Mouse (Mus musculus) hindbrain, embryonic 16.5 days (tissue): Measurements from ENCODE around the gene March10. TPM values are rescaled to one million over a fixed set of nuclear protein-coding genes. Genes with fewer than 3 reads are reported as not detected.

ENCODE experiments used
- ATAC-seq: fragments of 200-750 bp; cut with Nextera tagmentation; 2 replicates; pipeline ENCODE4 v1.8.0; 2017; ENCODE audit warnings: moderate TSS enrichment, moderate library complexity
- H3K27ac ChIP-seq: fragments of 300-500 bp; sonication (generic); 2 replicates; pipeline ENCODE4 v1.5.1; 2014; ENCODE audit warnings: low read depth, mild to moderate bottlenecking, control low read depth, low read length, moderate library complexity
- H3K27me3 ChIP-seq: fragments of 300-500 bp; sonication (generic); replicated peaks from 2 replicates; pipeline ENCODE4 v1.6.1; 2014; ENCODE audit warnings: low read length; ENCODE audit not compliant: control insufficient read depth, insufficient read depth
- H3K36me3 ChIP-seq: fragments of 300-500 bp; sonication (generic); 2 replicates; pipeline ENCODE4 v1.6.1; 2014; ENCODE audit warnings: mild to moderate bottlenecking, low read length, moderate library complexity, mixed read lengths; ENCODE audit not compliant: control insufficient read depth, insufficient read depth
- H3K4me1 ChIP-seq: fragments of 300-500 bp; sonication (generic); 2 replicates; pipeline ENCODE4 v1.6.1; 2014; ENCODE audit warnings: low read depth, low read length; ENCODE audit not compliant: control insufficient read depth, insufficient read depth
- H3K4me2 ChIP-seq: fragments of 300-500 bp; sonication (generic); 2 replicates; pipeline ENCODE4 v1.6.1; 2014; ENCODE audit warnings: mild to moderate bottlenecking, low read length, control low read depth, moderate library complexity
- H3K4me3 ChIP-seq: fragments of 300-500 bp; sonication (generic); 2 replicates; pipeline ENCODE4 v1.5.1; 2014; ENCODE audit warnings: mild to moderate bottlenecking, low read length, control low read depth, moderate library complexity
- H3K9ac ChIP-seq: fragments of 300-500 bp; sonication (generic); 2 replicates; pipeline ENCODE4 v1.6.1; 2014; ENCODE audit warnings: low read depth, mild to moderate bottlenecking, control low read depth, low read length, moderate library complexity
- H3K9me3 ChIP-seq: fragments of 300-500 bp; sonication (generic); 2 replicates; pipeline ENCODE4 v1.6.1; 2014; ENCODE audit warnings: mild to moderate bottlenecking, low read length, moderate library complexity; ENCODE audit not compliant: control insufficient read depth
- WGBS: fragments of 180-500 bp; shearing (Covaris S2); extraction: QIAGEN DNeasy Blood & Tissue Kit; methylation state at CpG from one replicate; pipeline ENCODE4 v1.1.7; 2014; 5-methylcytosine and 5-hydroxymethylcytosine counted together
- polyA plus RNA-seq: library from polyadenylated mRNA; unstranded; fragments of >200 nt; fragmentation: Nextera tagmentation; extraction: Ambion mirVana; gene quantifications from 2 replicates; pipeline ENCODE4 v1.2.1, GENCODE M21; 2015

The March10 gene
- polyA plus RNA-seq, 1 experiment from 2014 or later = 0.38 TPM

DNA sequence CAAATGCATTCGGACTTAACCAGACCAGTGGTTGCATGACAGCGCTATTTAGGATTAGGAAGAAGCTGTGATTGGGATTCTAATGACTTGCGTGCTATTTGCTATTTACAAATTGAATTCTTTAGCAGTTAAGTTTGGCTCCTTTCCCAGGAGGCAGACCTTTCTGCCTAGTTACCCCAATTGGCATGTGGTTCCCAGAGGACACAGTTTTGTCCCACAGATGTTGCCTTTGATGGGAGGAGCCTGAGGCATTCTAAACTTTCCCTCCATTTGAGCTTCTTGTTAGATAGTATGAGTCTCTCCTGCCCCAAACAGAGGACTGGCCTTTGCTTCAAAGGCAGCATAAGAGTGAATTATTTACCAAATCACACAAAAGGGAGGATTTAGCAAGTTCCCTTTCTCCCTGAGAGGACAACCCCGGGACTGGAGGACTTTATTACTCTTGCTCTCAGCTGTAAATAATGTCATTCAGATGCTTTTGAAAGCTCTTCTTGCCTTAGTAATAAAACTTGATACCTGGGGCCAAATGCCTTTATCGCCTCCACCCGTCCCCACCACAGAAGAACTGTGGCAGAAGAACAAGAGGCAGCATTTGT, 48.6 kb downstream of the March10 start:
- Histone ChIP-seq H3K4me1 (no peaks in the 10 kb centered on the region; the same call in 1 of the 2 replicates), H3K27me3 (no peaks in the 10 kb centered on the region), H3K4me2 (no peak overlapping the region), H3K27ac (no peak overlapping the region), H3K36me3 (no peaks in the 10 kb centered on the region), H3K4me3 (no peak overlapping the region), H3K9me3 (no peaks in the 10 kb centered on the region), H3K9ac (no peak overlapping the region)
- WGBS = 50% methylated on average over 6 of the region's 6 CpGs
- ATAC-seq = no peak

DNA sequence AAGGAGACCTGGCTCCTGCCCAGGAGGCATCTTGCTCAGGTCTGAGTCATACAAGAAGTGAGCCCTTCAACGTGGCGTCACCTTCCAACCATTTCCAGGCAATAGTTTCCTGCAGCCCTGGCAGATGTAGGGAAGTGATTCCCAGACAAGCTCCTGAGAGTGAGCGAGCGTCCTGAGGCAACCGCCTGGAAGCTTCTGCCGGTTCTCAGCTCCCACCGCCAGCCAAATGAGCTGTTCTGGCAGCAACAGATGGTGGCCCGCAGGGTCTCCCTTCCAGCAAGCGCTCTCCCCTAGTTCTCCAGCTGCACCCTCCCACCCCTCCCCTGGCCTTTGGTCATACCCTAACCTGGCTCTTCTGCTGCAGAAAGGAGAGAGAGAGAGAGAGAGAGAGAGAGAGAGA, 54.2 kb downstream of the March10 start:
- 39% methylated on average over 8 of the region's 9 CpGs for WGBS
- Histone ChIP-seq H3K27ac (no peak overlapping the region), H3K4me3 (no peak overlapping the region), H3K36me3 (no peaks in the 10 kb centered on the region), H3K4me1 (no peaks in the 10 kb centered on the region; the same call in 1 of the 2 replicates), H3K9me3 (no peaks in the 10 kb centered on the region), H3K4me2 (no peak overlapping the region), H3K9ac (no peak overlapping the region), H3K27me3 (no peaks in the 10 kb centered on the region)
- ATAC-seq = peak; percentile 76; the same call in 1 of the 2 replicates

DNA sequence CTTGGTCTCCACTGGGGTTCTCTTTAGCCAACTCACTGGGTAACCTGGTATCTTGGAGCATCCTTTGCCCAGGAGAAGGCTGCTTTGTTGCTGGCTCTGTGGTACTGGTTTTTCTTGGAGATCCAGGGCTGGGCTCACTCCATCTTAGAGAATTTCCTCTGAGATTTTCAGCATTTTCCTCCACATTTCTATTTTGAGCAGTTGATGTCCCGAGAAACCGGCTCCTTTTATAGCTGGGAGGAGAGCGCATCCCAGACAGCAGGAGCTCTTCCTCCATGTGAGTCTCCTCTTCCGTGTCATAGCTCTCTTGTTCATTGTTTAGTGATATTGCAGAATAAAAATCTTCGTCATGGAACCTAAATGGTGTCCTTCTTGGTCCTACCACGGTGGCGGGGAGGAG, 66.2 kb downstream of the March10 start:
- Histone ChIP-seq H3K4me3 (no peak overlapping the region), H3K4me2 (no peak overlapping the region), H3K27me3 (no peaks in the 10 kb centered on the region), H3K9me3 (no peaks in the 10 kb centered on the region), H3K9ac (no peak overlapping the region), H3K4me1 (peaks cover 3% of the 10 kb centered on the region; the same call in 1 of the 2 replicates), H3K27ac (no peak overlapping the region), H3K36me3 (no peaks in the 10 kb centered on the region)
- 85% methylated on average over 7 of the region's 7 CpGs for WGBS
- ATAC-seq = no peak

DNA sequence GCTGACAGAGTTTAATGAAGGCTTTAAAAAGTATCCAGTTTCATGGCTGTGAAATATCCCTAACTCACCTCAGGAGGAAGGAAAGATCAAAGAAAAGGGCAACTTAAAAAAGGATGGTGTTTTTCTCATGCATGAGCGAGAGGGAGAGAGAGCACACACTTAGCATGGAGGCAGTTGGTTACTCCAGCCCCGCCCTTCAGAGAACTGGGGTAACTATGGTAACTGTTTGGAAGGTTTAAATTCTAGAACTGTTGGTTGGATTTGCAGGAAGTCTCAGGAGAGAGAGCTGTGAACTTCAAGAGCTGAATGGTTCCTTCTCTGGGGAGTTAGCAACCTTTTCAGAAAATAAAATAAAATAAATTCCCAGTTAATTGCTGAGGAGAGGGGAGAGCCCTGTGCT, 67.9 kb downstream of the March10 start:
- Histone ChIP-seq H3K4me2 (no peak overlapping the region), H3K36me3 (no peaks in the 10 kb centered on the region), H3K27me3 (no peaks in the 10 kb centered on the region), H3K9ac (no peak overlapping the region), H3K9me3 (no peaks in the 10 kb centered on the region), H3K4me1 (peaks cover 3% of the 10 kb centered on the region; the same call in 1 of the 2 replicates), H3K27ac (no peak overlapping the region), H3K4me3 (no peak overlapping the region)
- no peak for ATAC-seq
- 37% methylated on average over 2 of the region's 2 CpGs for WGBS

DNA sequence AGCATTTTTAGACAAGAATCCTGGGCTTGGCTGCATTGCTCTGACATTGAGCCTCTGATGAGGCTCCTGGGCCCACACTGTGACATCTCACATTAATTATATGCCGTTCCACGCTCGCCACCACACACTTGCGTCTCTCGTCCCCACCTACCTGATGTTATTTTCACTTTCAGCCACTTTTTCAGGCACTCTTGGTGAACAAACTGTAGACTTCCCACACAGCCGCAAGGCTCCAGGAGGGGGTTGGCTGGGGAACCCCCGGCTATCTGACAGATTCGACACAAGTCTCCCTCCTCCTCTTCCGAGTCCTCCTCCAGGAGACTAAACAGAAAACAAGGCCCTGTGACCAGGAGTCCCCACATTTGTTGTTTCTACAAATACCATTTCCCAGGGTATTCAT, 71.3 kb downstream of the March10 start:
- H3K9me3 ChIP-seq = no peaks in the 10 kb centered on the region
- no peak overlapping the region for H3K9ac ChIP-seq
- 79% methylated on average over 9 of the region's 9 CpGs for WGBS
- H3K36me3 ChIP-seq = no peaks in the 10 kb centered on the region
- H3K4me2 ChIP-seq = no peak overlapping the region
- ATAC-seq = no peak
- H3K4me1 ChIP-seq = peaks cover 3% of the 10 kb centered on the region; the same call in 1 of the 2 replicates
- no peak overlapping the region for H3K4me3 ChIP-seq
- no peaks in the 10 kb centered on the region for H3K27me3 ChIP-seq
- H3K27ac ChIP-seq = no peak overlapping the region

DNA sequence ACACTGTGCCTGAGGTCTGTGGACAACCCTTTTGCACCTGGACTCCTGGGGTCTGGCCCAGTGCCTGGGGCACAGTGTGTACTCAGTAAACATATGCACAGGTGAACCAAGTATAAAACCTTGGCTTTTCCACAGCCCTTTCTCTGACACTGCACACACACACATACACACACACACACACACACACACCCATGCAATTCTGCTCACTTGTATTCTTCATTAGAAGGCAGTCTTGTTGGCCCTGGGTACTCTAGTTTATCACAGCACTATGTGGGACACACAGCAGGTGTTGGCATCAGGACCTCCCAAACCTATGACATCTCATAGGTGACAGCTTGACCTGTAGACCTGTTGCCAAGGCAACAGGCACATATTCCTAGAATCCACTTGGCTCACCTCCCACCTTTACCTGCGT, 80.7 kb downstream of the March10 start:
- H3K36me3 ChIP-seq = no peaks in the 10 kb centered on the region
- H3K9me3 ChIP-seq = no peaks in the 10 kb centered on the region
- no peak overlapping the region for H3K4me3 ChIP-seq
- WGBS = 96% methylated on average over 1 of the region's 1 CpGs
- H3K27me3 ChIP-seq = no peaks in the 10 kb centered on the region
- H3K9ac ChIP-seq = no peak overlapping the region
- H3K4me2 ChIP-seq = no peak overlapping the region
- H3K4me1 ChIP-seq = no peaks in the 10 kb centered on the region
- ATAC-seq = no peak
- H3K27ac ChIP-seq = no peak overlapping the region

DNA sequence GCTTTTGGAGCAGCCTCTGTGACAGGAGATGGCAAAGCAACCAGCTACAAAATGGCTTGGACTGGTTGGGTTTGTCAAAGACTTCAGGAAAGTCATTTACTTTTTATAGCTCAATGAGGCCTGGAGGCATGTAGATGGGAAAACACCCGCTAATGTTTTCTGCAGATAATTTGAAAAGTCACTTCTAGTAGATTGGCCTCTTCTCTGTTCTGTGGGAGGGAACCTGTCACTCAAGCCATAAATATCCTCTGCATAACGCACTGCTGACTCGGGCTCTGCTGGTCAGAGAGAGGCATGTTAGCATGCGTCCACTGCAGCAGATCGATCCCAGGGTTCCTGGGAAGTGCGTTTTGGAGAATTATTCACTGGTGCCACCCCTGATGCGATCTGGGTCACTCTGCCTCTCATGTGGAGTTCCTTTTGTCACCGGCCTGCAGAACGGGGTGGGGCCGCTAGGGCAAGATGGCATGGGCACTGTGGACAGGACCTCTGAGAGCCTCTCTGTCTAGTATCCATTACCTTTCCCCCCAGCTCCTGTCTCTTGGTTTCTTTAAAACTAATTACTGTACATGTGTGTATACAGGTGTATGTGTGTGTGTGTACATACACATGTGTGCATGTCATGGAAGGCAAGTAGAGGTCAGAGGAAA, 81.9 kb downstream of the March10 start:
- H3K4me3 ChIP-seq = no peak overlapping the region
- no peak overlapping the region for H3K9ac ChIP-seq
- no peaks in the 10 kb centered on the region for H3K9me3 ChIP-seq
- ATAC-seq = no peak
- no peaks in the 10 kb centered on the region for H3K36me3 ChIP-seq
- no peak overlapping the region for H3K27ac ChIP-seq
- H3K4me1 ChIP-seq = no peaks in the 10 kb centered on the region
- no peaks in the 10 kb centered on the region for H3K27me3 ChIP-seq
- no peak overlapping the region for H3K4me2 ChIP-seq
- 69% methylated on average over 10 of the region's 10 CpGs for WGBS

DNA sequence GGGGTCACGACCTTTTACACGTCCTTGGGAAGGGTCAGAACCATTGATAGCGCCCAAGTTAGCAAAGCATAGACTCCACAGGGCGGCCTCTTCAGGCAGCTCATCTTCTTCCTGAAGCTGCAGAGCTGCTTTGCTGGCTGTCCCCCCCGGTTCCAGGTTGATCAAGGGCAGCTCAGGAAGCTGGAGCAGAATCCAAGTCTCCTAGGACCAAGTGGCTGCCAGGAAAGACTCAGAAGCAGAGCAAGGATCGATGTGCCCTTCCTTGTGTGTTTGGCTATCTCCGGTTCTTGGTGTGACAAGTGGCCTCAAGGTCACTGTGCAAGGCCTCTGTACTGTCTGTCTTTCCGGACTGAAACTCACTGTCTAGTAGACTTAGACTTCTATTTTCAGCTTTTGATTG, 82.7 kb downstream of the March10 start:
- H3K4me2 ChIP-seq = no peak overlapping the region
- H3K4me3 ChIP-seq = no peak overlapping the region
- no peaks in the 10 kb centered on the region for H3K27me3 ChIP-seq
- 78% methylated on average over 8 of the region's 8 CpGs for WGBS
- H3K9me3 ChIP-seq = no peaks in the 10 kb centered on the region
- no peak overlapping the region for H3K27ac ChIP-seq
- H3K4me1 ChIP-seq = no peaks in the 10 kb centered on the region
- H3K9ac ChIP-seq = no peak overlapping the region
- ATAC-seq = no peak
- H3K36me3 ChIP-seq = no peaks in the 10 kb centered on the region

DNA sequence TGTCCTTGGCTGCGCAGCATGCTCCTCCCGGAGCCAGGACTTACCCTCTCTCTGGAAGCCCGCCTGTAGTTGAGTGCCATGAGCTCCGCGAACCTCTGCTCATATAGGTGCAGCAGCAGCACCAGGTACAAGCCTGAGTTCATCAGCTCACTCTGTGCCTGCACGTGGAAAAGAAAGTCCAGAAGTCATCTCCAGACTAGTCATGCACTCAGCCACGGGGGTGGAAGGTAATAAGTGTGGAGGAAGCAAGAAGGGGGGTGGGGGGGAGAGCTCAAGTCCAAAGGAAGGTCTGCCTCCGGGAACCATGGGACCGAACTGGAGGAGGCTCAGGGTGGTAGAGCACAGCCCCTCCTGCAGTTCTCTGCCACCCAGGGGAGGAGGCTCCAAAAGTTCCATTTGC, 84.7 kb downstream of the March10 start:
- H3K27me3 ChIP-seq = no peaks in the 10 kb centered on the region
- 86% methylated on average over 9 of the region's 9 CpGs for WGBS
- no peaks in the 10 kb centered on the region for H3K9me3 ChIP-seq
- H3K9ac ChIP-seq = no peak overlapping the region
- no peaks in the 10 kb centered on the region for H3K36me3 ChIP-seq
- H3K4me2 ChIP-seq = no peak overlapping the region
- H3K4me3 ChIP-seq = no peak overlapping the region
- no peak overlapping the region for H3K27ac ChIP-seq
- H3K4me1 ChIP-seq = no peaks in the 10 kb centered on the region
- no peak for ATAC-seq
